Mouse (Mus musculus) left cerebral cortex, adult 2 months (tissue): ENCODE data around the gene Elovl2. TPM values are rescaled to one million over a fixed set of nuclear protein-coding genes. Genes with fewer than 3 reads are reported as not detected.

Experiments used
- DNase-seq, 2 experiments: peaks; one replicate each; pipeline ENCODE4 v3.0.0; 2021 to 2022; ENCODE audit warnings: low spot score in 2 of 2, mixed read lengths in 1 of 2; ENCODE audit errors: extremely low spot score in 1 of 2
- H3K27ac ChIP-seq: fragments of 200-600 bp; 2 replicates; pipeline ENCODE4 v1.8.1; 2022
- H3K4me3 ChIP-seq: fragments of 200-600 bp; 2 replicates; pipeline ENCODE4 v1.8.1; 2022
- CTCF ChIP-seq: fragments of 200-600 bp; IDR thresholded peaks from 2 replicates; pipeline ENCODE4 v1.8.1; 2022; ENCODE audit warnings: antibody characterized with exemption, mild to moderate bottlenecking, moderate library complexity
- intact Hi-C: fragments of 180-260 bp; cut with DNase I; formaldehyde crosslinking; loops from one replicate; pipeline ENCODE4 v1.15.1; 2025
- total RNA-seq, 2 experiments: library from RNA; stranded (reverse); gene quantifications; 2 replicates each; pipeline ENCODE4 v1.2.3; 2021

Gene Elovl2
- total RNA-seq, 2 experiments from 2014 or later: 16.0 to 16.7 TPM

- DNase-seq: no peak
- TF ChIP-seq CTCF: no peak
- intact Hi-C loops: no loop called here
- no peak overlapping the region; the same call in 1 of the 2 replicates for H3K27ac ChIP-seq
- H3K4me3 ChIP-seq: no peak overlapping the region
Measured at GRCm38 (mm10) chr13:41203691-41204090, 16.5 kb downstream of the Elovl2 start.

DNA sequence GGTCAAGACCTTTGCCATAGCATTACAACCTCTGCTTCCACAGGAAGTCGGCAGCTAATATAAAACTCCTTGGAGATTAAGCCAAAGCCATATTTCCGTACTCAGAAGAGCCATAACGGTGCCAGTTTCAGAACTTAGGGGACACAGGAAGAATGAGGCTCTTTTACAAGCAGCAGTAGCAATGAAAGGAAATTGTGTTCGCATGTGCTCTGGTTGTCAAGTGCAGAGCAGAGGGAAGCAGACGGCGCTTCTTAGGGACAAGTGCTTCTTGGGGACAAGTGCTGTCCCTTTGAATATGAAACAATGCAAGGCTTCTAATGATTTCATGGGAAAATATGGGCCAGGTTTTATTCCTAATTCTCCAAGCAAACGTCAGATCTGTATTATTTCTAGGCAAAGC, 16.9 kb downstream of the Elovl2 start:
- no peak for DNase-seq
- intact Hi-C loops: no loop called here
- no peak overlapping the region; the same call in 1 of the 2 replicates for H3K27ac ChIP-seq
- no peak overlapping the region for H3K4me3 ChIP-seq
- TF ChIP-seq CTCF: no peak

DNA sequence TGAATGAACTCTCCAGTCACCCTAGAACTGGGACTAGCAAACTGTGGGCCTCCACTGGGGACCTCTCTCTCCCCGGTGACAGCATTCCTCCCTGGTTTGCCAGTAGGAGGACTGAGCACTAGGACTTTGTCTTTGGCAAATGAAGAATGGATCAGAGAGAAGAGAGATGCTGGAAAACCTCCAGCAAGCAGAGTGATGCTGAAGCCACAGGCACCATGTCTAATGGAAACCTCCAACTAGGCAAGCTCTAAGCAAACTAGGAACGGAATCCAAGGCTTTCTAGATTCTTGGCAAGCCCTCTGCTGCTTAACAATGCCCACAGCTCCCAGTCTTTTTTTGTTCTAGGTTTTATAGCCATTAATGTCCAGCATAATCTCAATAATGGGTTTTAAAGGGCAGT, 19.3 kb downstream of the Elovl2 start:
- no peak for DNase-seq
- H3K27ac ChIP-seq: no peak overlapping the region
- TF ChIP-seq CTCF: no peak
- intact Hi-C loops: no loop called here
- no peak overlapping the region for H3K4me3 ChIP-seq

GRCm38 (mm10) chr13:41195640-41196333, 24.4 kb downstream of the Elovl2 start:
- DNase-seq: no peak
- intact Hi-C loops: no loop called here
- no peak overlapping the region for H3K27ac ChIP-seq
- TF ChIP-seq CTCF: no peak
- no peak overlapping the region for H3K4me3 ChIP-seq

GRCm38 (mm10) chr13:41187886-41188285, 32.3 kb downstream of the Elovl2 start:
- H3K27ac ChIP-seq: no peak overlapping the region
- H3K4me3 ChIP-seq: no peak overlapping the region
- intact Hi-C loops: no loop called here
- TF ChIP-seq CTCF: no peak
- DNase-seq: no peak

DNA sequence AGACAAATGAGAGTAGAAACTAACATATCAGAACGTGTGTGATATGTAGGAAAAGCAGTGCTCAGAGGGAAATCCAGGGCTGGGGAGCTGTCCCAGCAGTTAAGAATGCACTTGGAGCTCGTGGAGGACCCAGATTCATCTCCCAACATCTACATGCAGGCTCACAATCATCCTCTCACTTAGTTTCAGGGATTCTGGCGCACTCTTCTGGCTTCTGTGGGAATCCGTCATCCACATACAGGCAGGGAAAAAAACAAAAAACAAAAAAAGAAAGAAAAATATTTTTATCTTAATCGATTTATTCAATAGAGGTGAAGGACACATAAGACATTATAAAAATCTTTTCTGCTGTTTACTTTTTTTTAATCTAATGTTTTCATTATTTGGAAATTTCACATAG, 61.8 kb downstream of the Elovl2 start:
- Histone ChIP-seq H3K4me3 (no peak overlapping the region), H3K27ac (no peak overlapping the region)
- intact Hi-C loops: no loop called here
- no peak; the same call in none of the 2 replicates for TF ChIP-seq CTCF
- no peak for DNase-seq

- no peak for TF ChIP-seq CTCF
- DNase-seq: no peak
- no peak overlapping the region for H3K27ac ChIP-seq
- no peak overlapping the region for H3K4me3 ChIP-seq
- intact Hi-C loops: no loop called here
Measured at GRCm38 (mm10) chr13:41153146-41153545, 67.1 kb downstream of the Elovl2 start.

GRCm38 (mm10) chr13:41146271-41146670, 73.9 kb downstream of the Elovl2 start:
- Histone ChIP-seq H3K4me3 (no peak overlapping the region), H3K27ac (no peak overlapping the region)
- intact Hi-C loops: loop anchor here (1.0 kb wide), 1 partner anchor 92 kb away; no protein-coding TSS in a partner anchor
- peak; percentile 90 for TF ChIP-seq CTCF
- DNase-seq: peak; percentile 60 to 73

DNA sequence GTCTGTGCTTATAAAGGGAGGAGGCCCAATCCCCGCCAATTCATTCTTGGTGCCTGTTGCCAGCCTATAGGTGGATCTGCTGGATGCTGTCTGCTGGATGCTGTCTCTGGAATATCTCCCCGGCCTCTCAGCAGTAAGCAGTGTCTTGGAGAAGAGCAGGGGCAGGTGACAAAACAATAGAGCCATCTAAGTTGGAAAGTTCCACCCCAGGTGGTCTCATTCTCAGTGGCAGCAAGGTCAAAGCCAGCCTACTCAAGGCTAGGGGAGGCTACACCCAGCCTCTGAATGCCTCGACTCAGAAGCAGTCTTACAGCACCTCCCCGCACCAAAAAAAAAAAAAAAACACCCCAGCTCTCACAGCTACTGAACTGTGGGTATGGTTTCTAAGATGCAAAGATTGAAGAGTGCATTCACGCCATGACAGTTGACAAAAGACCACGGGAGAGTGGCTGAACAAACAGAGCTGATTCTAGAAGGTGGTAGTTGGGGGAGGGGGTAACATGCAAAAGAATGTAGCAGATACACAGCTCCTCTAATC, 74.7 kb downstream of the Elovl2 start:
- intact Hi-C loops: no loop called here
- no peak for DNase-seq
- no peak for TF ChIP-seq CTCF
- no peak overlapping the region for H3K27ac ChIP-seq
- H3K4me3 ChIP-seq: no peak overlapping the region

DNA sequence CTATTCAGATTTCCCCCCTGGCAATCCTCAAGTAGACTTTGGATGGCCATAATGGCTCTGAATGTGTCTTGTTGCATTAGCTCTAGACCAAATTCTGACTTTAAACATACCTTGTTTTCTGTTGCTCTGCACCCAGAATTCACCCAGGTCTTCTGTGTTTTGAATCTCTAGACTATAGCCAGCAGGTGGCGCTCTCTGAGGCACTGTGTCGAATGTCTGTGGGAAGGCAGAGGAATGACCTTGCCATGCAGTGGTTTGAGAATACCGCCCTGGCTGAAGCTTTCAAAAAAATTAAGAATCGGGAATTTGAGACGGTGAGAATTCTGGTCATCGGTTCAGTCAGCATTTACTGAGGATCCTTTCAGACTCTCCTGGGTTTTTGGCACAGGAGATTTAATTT, 85.3 kb downstream of the Elovl2 start:
- intact Hi-C loops: loop anchor here (1.0 kb wide), 1 partner anchor 102 kb away; no protein-coding TSS in a partner anchor
- Histone ChIP-seq H3K27ac (no peak overlapping the region), H3K4me3 (no peak overlapping the region)
- peak; percentile 43 to 56 for DNase-seq
- peak; percentile 71 for TF ChIP-seq CTCF

Other genes with a start within 250 kb of the Elovl2 start
- gene Pak1ip1, start 219.4 kb downstream of the Elovl2 start, total RNA-seq: 10 to 100 TPM; 39.4 to 43.7 TPM
- gene Tmem14c, start 204.1 kb downstream of the Elovl2 start, total RNA-seq: 10 to 100 TPM; 54.7 to 54.9 TPM
- 1 to 10 TPM; 3.1 to 3.9 TPM for gene Mak, start 140.7 kb downstream of the Elovl2 start, total RNA-seq
- gene Gcm2, start 109.4 kb downstream of the Elovl2 start, total RNA-seq: not detected
- not detected for gene Sycp2l, start 106.1 kb downstream of the Elovl2 start, total RNA-seq
- gene Smim13, start 29.4 kb upstream of the Elovl2 start, total RNA-seq: 100 to 1,000 TPM; 165 to 181 TPM
- not detected for gene Gm17364, start 53.6 kb upstream of the Elovl2 start, total RNA-seq